Mouse (Mus musculus): ENCODE measurements around the gene Bnc2.

Gene Bnc2

DNA sequence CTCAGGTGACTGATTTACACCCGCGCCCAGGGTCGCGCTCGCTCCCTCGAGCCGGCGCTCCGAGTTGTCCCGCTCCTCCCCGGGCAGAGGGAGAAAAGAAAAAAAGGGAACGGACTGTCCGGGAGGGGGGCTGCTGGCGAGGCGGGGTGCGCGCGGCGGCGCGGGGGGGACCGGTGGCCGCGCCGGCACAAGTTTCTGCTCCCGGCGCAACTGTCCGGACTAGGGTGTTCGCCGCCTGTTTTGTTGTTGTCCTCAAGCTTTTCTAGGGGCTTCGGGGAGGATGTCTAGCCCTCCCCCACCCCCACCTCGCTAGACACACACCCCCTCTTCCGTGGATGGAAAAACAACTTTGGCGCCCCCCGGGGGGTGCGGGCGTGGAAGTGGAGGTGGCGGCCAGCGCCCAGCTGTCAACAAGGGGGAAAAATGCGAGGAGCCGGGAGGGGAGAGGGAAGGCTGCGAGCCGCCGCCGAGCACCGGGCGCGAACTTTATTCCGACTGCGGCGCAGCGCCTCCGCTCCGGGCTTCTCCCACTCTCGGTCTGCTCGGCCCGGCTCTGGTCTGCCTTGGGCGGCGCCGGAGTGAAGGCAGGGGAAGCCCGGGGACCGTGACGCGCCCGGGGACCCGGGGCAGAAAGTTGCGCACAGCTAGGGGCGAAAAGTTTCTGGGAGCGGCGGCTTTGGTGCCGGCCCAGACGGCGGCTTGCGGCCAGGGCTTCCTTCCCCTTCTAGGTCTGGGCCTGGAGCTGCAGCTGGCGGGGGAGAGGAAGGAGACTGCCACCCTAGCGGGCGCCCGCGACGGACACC is at the start of gene Bnc2:
TSS of gene Bnc2 (minus strand) at position 105 of the 803 bp plus-strand sequence.
- in situ Hi-C loops (cut with MboI, MseI), result no loop called here

DNA sequence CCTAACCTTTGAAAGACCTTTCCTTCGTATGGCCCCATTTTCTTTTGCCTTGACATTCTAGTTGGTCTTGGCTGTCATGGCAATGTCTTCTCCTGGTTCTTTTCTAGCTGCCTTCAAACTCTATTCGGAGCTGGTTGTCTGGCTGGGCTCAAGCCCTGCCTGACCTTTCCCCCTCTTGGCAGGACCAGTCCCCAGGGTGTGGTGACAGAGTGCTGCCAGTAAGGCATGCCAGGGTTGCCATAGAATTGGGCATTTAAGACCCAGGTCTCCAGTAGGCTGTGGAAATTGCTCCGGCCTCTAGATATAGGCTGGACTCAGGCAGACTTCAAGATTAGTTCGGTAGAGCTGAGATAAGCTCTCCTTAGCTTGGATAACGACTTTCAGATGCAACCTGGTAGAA is 32.9 kb upstream of the Bnc2 start:
- in situ Hi-C loops (cut with MboI, MseI), result no loop called here

DNA sequence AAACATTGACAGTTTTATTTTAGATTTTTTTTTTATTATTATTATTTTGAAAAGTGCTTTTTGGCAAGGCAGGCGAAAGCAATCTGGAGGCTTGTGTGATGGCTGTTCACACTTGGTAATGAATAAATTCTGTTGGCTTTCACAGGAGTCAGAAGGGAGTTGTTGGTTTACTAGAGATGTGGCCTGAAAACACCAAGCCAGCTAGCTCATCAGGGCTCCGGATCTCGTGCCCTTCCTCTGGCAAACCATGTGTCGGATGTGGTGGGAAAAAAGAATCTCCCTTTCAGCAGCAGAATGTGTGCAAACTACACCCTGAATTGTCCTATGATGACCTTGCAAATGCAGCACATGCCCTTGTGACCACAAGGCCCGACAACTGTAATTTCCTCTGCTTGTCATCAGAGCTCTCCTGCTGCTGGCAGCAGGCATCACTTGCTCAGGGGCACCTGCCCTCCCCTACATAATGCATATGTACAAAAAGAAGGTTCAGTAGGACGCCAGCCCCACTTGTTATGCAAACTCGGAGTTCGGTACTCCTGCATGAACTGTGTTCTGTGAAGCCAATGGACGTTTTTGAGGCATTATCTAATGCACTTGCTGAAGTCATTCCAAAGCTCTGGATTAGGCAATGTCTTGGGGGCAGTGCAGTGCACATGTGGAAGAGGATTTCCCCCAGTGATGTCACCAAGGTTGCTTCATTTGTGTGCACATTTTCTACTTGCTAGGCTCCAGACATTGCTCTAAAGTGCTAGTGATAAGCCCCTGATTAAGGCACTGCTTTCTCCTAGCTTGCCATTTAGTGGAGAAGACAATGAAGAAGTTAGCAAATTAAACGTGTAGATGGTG is 10.7 kb upstream of the Bnc2 start:
- in situ Hi-C loops (cut with MboI, MseI), result no loop called here

DNA sequence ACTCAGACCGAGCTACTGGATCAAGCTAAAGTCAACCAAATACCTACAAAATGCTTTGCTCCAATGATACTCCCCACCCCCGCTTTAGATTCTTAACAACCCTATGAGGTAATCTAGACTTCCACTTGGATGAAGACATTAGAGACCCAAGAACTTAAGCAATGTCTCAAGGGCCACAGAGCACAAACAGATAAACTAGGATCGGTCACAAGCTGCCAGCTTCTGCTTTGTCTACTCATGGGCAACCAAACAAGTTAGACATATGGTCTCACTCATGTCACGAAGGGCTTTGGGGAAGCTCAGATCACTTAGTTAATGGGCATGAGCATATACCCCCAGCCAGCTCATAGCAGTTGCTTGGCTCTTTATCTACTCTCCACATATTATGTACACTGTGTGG is 9.9 kb upstream of the Bnc2 start:
- in situ Hi-C loops (cut with MboI, MseI), result no loop called here

DNA sequence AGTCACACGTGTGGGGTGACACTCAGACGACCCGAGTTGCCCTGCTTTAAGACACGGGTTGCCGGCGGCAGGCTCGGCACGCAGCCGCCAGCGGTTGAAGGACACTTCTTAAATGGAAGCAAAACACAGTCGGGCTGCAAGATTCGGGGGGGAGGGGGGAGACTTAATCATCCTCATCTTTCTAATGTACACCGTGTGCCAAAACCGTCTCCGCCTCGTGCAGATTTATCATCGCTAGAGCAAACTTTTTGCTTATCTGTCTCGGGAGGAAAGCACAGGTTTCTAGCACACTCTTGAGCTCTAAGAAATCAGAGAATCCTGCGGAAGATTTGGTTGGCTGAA is 870 bp upstream of the Bnc2 start:
- in situ Hi-C loops (cut with MboI, MseI), result no loop called here

DNA sequence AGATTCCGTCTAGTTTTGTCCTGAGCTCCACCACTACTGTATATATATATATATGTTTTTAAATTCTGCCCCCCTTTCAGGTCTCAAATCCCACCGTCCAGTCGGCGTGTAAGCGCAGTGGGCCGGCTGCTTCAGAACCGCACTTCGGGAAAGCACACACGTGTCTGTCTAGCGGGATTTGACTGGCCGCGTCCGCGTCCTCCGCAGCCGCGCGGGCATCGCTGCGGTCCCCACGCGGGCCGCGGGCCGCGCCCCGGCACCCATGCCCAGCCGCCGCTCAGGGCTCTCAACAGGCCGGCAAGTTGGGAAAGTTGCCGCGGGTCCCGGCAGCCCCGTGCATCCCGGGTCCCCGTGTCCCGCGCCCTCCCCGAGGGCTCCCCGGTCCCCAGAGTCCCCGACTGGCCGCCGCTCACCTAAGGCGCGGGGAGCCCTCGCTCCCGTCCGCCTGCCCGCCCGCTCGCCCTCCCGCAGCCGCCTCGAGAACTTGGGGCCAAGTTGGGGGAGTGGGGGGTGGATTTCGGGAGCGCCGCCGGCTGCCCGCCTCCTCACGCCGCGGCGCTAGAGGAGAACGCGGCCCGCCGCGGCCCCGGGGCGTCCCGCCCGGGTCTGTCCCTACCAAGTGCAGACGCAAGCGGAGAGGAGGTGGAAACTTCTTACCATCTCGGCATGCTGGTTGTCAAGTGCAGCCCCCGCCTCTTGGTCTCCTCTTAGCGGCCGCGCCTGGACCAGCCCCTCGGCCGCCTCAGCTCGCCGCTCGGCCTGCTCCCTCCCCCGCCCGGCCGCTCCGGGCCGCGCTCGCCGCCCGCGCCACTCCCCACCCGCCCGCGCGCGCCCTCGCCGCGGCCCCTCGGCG is 531 bp downstream of the Bnc2 start:
- in situ Hi-C loops (cut with MboI, MseI), result no loop called here

DNA sequence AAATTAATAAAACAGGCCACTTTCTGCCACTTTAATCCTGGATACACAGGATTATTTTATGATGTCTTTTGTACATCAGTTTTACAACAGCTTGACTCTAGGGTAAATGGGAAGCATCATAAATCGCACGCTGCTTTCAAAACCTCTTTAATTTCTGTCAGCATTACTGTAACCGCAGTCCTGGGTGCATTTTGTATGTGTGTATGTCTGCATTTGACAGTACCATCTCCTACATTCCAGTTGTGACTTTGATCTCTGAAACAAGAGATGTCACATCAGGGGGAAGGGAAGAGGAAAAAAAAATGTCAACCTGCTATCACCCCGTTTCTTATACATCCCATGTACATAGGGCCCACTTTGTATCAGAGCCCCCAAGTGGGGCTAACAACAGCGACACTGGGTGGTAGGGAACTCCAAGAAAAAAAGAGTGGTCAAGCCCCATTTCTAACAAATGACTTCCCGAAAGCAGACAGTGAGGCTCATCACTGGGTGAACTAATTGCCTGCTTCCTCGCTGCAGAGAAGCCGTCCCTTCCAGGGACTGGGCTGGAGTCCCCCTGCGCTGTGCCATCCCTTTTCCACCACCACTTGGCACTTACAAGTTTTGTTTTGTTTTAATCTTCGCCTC is 1.3 kb downstream of the Bnc2 start:
- in situ Hi-C loops (cut with MboI, MseI), result no loop called here

DNA sequence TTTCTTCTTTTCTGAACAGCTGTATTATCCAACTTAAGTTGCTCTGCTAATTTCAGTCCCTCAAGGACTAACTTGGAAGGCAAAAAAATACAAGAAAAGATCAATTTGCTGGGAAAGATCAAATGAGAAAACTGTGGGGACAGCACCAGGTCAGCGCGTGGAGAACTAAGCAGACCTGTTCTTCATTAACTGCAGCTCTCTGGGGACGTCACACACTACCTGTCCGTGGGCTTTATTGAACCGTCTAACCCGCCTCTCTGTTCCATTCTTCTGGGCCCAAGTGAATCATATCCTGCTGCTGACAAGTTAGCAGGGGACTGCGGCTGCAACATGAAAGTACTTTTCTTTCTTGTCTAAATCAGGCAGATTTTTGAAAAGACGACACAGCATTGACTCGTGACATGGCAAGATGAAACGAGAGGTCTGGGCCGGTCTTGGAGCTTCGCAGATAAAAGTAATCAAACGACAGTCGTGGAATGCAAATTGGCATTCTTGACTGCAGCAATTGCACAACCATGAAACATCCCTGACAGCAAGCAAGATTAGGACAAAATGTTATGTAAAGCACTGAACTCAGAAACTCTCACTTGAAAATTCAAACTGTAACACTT is 2.8 kb downstream of the Bnc2 start:
- in situ Hi-C loops (cut with MboI, MseI), result no loop called here

DNA sequence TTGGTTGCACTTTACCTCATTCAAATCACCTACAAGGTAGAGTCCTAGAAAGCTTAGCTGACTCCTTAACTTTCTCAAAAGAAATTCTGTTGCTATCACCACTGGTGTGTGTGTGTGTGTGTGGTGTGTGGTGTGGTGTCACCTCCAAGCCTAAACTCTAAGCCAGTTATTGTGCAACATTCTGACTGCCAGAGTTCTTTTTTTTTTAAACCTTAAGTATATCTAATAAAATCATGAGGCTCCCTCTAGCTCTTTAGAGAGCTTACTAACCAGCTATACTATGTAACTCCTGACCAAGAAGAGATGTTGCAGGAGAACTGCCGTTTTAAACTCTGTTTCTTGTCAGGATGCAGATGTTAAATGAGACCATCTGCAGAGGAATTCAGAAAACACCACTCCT is 4.1 kb downstream of the Bnc2 start:
- in situ Hi-C loops (cut with MboI, MseI), result no loop called here

DNA sequence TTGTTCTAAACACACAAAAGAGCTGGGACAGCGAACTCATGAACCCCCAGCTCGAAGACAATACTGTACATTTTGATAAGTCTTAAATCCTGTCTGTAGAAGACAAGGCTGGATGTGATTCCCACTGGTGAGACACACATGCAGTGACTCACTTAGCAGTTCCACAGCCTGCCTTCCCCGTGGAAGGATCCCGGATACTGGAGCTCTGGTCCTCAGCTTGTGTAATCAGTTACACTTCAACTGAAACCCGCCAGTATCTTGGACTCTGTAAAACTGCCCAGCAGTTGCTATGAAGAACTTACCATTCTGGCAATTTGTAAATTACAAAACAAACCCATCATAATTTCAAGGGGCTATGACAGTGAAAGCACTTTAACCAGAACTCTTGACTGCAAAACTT is 5.4 kb downstream of the Bnc2 start:
- in situ Hi-C loops (cut with MboI, MseI), result no loop called here

DNA sequence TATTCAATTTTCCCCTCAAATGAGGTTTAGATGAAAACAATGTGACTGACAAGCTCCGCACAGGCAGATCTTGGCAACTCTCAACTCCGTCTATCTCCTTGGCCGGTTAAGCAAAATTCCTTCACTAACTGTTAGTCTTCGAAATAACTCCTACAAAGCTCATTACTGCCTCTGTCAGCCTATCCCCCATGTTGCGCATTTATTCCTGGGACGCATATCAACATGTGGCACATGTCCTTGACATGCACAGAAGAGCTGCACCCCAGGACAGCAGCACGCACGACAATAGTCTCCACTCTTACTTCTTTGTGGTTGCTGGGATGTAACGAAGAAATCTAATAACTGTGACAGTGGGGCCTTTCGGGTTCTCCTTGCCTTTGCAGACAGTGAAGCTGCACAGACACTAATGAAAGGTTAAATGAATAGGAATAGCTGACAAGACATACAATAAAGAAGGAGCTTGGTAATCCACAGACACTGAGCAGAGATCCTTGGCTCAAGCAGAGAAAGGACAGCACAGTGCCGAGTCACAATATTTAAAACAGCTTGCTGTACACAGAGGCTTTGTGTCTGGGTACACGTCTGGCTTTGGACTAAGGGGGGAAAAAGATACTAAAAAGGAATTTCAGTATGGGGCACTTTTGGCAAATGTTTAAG is 6.0 kb downstream of the Bnc2 start:
- in situ Hi-C loops (cut with MboI, MseI), result no loop called here

DNA sequence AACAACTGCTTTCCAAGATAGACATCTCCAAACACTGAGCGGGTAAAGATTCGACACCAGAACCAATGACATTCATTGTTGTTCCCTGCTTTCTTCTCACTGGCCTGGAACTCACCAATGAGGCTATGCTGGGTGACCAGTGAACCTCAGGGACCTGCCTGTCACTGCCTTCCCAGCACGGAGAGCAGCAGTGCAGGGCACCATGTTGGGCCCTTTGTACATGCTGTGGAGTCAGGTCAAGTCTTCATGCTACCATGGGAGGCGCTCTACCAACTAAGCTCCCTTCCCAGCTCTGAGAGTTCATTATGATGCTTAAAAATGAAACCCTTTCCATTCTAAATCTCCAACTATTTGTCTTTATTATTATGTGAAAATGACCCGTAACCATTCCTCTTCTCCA is 6.8 kb downstream of the Bnc2 start:
- in situ Hi-C loops (cut with MboI, MseI), result no loop called here

DNA sequence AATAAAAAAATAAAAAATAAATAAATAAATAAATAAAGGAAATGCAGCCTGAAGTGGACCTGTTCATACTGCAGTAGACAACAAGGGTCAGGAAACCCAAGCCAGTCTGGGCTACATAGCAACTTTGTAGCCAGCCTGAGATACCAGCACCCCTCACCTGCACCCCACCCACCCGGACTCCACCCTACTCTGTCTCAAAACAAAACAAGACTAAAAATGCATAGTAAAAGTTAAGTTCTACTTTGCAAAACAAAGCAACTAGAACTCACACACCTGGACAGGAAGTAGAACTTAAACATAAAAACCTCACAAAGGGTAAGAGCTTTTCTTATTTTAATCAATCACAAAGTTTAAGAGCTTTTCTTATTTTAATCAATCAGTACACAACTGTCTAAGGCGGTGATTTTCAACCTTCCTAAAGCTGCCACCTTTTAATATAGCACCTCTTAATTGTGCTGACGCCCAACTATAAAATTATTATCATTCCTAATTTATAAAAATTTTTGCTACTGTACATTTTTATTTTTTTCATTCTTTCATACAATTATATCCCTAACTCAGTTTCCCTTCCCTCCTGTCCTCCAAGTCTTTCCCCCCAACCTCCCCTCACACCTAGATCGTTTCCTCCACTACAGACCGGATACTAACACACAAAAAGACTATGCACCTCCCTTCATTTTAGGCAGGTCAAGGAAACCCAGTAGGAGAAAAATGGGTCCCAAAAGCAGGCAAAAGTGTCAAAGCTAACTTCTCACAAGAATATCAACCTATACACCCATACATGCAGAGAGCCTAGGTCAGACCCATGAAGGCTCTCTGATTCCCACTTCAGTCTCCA is 12.6 kb downstream of the Bnc2 start:
- in situ Hi-C loops (cut with MboI, MseI), result no loop called here

DNA sequence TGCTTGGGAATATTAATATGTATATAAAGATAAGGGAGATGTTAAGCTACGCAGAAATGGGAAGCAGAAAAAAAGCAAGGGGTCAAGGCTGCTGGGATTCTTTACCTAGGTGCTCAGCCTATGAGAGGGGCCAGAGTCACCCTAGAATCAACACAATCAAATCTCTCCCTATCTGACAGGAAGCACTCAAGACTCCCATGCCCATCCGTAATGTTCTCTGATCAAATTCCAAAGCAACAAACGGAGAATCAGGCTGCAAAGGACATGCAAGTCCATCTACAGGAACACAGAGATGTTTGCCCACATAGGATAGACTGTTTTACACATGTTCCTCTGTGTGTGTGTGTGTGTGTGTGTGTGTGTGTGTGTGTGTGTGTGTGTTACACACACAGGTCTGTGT is 13.7 kb downstream of the Bnc2 start:
- in situ Hi-C loops (cut with MboI, MseI), result no loop called here

DNA sequence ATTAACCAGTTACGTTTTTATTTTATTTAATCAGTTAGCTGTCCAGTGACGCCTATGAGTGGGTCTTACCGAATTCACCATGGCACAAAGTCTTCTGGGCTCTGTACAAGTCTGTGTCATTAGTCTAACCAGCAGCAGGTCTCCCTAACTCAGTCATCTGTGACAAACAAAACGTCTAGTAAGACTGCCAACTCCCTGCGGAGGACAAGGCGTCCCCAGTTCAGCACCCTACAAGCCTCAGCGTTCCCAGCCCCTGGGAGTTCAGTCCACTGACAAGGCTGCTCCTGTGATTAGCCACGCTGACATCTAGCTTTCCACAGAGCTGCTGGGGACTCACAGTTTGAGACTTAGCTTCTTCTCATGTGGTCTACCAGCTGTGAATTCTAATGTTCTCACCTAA is 23.3 kb downstream of the Bnc2 start:
- in situ Hi-C loops (cut with MboI, MseI), result no loop called here

DNA sequence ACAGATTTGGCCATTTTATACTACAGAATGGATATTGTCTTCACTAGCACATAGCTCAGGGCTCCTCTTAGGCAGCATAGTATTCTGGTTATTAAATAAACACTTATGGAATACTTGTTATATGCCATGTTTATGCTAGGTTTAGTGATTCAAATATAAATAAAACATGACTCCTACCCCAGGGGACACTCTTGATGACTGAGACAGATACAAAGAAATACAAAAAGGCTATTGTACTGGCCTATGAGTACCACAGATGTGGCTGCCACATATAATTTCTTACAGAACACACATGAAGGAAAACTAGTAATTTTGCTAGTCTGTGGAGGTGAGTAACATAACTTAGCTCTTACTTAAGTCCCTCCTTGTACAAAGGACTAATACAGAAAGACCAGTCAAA is 28.5 kb downstream of the Bnc2 start:
- in situ Hi-C loops (cut with MboI, MseI), result no loop called here

DNA sequence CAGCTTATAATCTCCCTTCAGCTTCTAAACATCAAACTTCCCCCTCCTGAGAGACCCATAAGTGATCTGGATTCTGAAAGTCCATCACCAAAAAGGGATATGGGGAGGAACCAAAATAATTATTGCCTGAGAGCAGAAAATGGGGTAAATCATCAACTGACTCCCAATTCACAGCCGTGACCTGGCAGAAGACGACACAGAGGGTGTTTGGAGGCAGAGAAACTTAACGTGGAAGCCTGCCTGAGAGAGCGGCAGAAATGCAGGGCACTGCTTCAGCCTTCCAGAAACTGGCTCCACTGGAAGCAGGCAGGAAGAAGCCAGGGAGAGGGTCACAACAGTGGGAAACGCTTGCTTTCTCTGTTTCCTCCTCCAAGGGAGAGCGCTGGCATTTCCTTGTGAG is 35.9 kb downstream of the Bnc2 start:
- in situ Hi-C loops (cut with MboI, MseI), result no loop called here

DNA sequence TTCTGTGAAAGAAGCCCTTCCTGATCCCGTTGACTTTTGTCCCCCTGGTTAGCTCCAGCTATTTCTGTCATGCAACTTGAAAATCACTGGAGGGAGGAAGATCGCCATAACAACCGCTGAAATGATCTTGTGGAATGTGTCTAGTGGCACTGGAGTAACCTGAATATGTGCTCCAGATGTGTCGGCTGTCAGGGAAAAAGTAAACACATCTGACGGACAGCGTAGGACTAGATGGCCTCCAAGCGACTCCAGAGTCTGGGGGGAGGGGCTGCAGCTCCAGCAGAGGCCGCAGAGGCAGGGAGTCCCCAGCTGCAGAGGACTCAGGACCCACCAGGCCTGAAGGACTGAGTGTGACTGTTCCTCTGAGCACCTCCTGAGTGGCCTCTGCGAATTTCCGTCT is 37.4 kb downstream of the Bnc2 start:
- in situ Hi-C loops (cut with MboI, MseI), result no loop called here

DNA sequence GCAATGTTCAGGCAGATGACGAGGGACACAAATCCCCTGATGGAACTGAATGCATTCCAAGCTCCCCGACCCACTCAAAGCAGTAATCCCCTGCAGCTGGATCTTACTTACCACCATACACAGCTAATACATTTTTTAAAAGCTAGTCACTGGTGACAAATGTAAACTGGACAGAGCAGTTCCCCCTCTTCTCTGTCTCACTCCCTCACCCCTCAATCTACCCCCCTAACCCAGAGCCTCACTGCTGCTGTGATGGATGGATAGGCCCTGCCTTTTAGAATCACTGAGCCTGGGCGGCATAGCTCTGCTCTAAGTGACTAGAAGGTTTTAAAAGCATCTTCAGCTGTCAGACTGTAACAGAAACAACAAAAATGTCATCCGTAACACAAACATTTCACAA is 40.3 kb downstream of the Bnc2 start:
- in situ Hi-C loops (cut with MboI, MseI), result no loop called here

DNA sequence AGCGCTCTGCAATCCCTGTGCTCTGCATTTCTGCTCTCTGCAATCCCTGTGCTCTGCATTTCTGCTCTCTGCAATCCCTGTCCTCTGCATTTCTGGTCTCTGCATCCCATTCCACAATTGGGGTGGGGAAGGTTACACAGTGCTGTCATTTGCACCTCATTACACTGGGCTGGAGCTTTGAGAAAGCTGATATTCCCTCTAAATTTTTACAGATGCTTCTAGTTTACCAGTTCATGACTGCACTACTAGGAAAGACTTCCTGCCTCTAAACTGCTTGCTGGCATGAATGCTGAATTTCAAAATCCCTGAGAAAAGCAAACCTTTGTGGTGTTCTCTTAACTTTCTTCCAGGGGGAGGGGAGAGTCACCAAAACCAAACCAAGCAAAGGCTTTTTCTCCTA is 41.1 kb downstream of the Bnc2 start:
- in situ Hi-C loops (cut with MboI, MseI), result no loop called here

Measured in T-helper 17 cell (primary cell).